Mouse (Mus musculus): ENCODE measurements at regions not wholly inside any gene's neighbourhood (a gene's known extent, or its start where the extent isn't known, plus 50 kb on each side); places are given as distances from the start of the nearest gene placed in this dataset.
"Not testable (repeated sequence)": the region's sequence is repeated elsewhere in the genome, so short reads cannot be mapped to it uniquely, and the experiment has no call there.

GRCm38 (mm10) chr2:149283274-149283673 is 121.6 kb upstream of the Cst10 start:
- ATAC-seq (ENCODE audit: poor library complexity, severe bottlenecking) = peak; percentile 57

GRCm38 (mm10) chr2:149284199-149284598 is 120.7 kb upstream of the Cst10 start:
- ATAC-seq (ENCODE audit: poor library complexity, severe bottlenecking) = no peak

GRCm38 (mm10) chr2:149296936-149297335 is 107.9 kb upstream of the Cst10 start:
- ATAC-seq (ENCODE audit: poor library complexity, severe bottlenecking) = not testable (repeated sequence)

GRCm38 (mm10) chr2:149305553-149305952 is 99.3 kb upstream of the Cst10 start:
- no peak for ATAC-seq (ENCODE audit: poor library complexity, severe bottlenecking)

- peak; percentile 89 for ATAC-seq (ENCODE audit: poor library complexity, severe bottlenecking)
Observed at GRCm38 (mm10) chr2:149350239-149350811, 54.5 kb upstream of the Cst10 start.

Data from megakaryocyte, adult 5-6 weeks (primary cell).